Mouse (Mus musculus): ENCODE data around the gene Cacna1g. TPM values are rescaled to one million over a fixed set of nuclear protein-coding genes. Genes with fewer than 3 reads are reported as not detected.

Cacna1g gene
- not detected for polyA plus RNA-seq (2017; shearing (Covaris generic))

DNA sequence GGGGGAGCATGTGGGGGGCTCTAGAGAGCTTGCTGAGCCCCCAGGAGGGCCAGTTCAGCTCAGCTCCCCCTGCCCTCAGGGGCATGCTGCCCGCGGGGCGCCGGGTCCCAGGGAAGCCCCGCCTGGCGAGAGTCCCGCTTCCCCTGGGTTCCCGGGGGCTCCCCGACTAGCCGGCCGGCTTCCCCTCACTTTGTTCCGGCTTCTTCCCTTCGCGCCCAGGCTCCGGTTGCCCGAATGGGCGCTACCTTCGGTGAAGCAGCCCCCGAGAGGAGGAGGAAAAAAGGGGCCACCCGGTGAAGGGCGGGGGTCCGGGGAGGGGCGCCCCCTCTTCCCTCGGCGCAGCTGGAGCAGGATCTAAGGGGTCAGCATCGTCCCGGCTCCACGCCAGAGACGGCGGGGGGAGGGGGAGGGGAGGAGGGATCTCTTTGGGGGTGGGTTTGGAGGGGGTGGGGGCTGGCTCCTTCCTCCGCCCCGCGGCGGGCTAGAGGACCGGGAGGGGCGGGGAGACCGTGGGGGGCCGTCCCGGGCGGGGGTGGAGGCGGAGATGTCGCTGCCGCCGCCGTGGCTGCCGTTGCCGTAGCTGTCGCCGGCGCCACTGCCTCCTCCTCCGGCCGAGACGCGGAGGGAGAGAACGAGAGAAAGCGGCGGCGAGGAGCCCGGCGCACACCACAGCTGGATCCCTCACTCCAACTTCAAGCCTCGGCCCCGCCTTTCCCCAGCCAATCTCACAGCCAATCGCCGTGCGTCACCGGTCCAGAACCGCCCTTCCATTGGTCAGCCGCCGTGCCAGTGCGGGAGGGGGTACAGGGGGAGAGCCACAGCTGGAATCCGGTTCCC is at the start of gene Cacna1g:
Gene Cacna1g (minus strand): TSS at position 492 of the 837 bp plus-strand sequence.

DNA sequence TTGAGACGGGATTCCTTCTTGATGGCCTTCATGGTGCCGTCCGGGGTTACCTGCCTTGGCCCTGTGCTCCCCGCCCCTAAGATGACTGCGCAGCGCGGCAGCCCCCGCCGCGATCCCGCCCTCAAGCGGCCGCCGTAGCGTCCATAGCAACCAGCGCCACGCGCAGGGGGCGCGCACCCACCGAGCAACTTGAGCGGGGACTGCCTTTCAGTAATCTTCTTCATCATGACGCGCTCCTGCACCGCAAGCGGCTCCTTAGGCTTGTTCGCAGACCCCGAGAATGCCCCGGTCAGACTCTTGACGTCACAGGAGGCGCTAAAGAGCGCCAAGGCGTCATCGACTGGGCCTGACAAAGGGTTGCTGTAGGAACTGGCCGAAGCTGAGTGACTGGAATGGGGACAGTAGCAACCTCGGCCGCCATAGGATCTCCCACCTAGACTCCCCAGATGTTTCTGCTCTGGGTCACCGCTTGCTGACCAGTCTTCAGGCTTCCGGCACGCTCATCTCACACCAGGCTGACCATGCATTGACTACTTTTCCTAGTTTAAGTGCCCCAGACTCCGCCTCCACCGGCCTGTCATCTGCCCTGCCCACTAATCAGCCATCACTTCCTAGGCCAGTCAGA is 47.3 kb upstream of the Cacna1g start, which contains the start of gene Mycbpap:
Gene Mycbpap (minus strand): TSS at position 524 of the 625 bp plus-strand sequence.

DNA sequence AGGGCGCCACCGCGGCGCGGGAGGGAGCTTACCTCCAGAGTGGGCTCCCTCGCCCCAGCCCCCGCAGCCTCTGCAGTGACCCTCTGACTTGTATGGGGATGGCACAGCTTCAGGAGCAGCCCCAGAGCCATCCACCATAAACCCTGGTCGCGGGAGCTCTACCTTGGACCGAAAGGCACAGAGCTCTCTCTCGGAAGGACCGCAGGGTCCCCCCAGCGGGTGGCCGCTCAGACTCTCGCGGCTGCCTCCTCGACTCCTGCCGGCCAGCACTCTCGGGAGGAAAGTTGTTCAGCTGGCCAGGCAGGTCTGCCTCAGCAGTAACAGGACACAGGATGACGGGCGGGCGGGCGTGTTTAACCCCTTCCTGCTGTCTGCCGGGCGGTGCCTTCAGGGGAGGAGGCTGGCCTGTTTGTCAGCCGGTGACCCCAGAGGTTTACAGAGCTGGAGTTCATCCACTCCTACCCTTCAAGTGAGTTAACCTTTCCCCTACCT is 25.7 kb upstream of the Cacna1g start, which contains the start of gene Epn3:
Gene Epn3 (minus strand): TSS at position 314 of the 492 bp plus-strand sequence.

DNA sequence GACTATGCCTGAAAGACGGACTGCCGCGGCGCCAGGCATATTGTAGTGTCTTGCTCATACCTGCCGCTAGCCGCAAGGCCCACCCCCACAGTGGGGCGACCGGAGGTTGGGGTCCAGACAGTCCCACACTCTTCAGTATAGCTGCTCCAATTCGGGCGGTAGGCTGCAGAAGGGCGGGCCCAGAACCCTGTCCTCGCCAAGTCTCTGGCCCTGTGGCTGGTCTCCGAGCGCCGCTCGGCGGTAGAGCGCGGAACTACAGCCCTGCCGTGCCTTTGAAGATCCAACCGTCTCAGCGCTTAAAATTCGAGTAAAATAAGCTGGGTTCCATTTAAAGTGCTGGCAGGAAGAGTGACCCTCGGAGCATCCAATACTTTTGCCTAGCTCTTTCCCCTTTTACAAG is 12.0 kb upstream of the Cacna1g start, which contains the start of gene Spata20:
Gene Spata20 (minus strand): TSS at position 179 of the 400 bp plus-strand sequence.

DNA sequence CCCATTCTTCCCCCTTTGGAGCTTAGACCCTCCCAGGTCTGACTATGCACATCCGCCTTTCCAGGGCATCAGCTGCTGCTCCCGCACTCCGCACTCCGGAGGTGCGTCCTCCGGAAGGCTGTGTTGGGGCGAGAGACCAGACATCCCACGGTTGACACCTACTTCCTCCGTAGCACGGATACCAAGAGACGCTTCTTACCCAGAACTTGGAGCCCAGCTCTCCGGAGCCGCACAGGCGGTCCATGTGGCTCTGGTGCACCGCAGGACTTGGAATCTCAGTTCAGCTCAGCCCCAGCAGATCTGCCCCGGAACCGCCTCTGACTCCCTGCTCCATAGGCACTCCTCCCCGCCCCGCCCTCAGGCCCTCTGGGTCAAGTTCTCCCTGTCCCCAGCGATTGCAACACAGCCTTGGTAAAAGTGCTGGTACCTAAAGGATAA is 81.3 kb downstream of the Cacna1g start, which contains the start of gene Abcc3:
Gene Abcc3 (minus strand): TSS at position 326 of the 438 bp plus-strand sequence.

Other genes with a start within 250 kb of the Cacna1g start
- 2.6 TPM for gene Wfikkn2, start 228.2 kb downstream of the Cacna1g start, polyA plus RNA-seq (2017; shearing (Covaris generic))
- gene Gm21885, start 192.3 kb downstream of the Cacna1g start, polyA plus RNA-seq (2017; shearing (Covaris generic)): not detected
- 70.6 TPM for gene Luc7l3, start 152.2 kb downstream of the Cacna1g start, polyA plus RNA-seq (2017; shearing (Covaris generic))
- gene Ankrd40, start 146.2 kb downstream of the Cacna1g start, polyA plus RNA-seq (2017; shearing (Covaris generic)): 44.5 TPM
- 2.5 TPM for gene Abcc3, start 81.2 kb downstream of the Cacna1g start, polyA plus RNA-seq (2017; shearing (Covaris generic))
- not detected for gene Spata20, start 12.0 kb upstream of the Cacna1g start, polyA plus RNA-seq (2017; shearing (Covaris generic))
- not detected for gene Epn3, start 25.8 kb upstream of the Cacna1g start, polyA plus RNA-seq (2017; shearing (Covaris generic))
- gene Mycbpap, start 47.5 kb upstream of the Cacna1g start, polyA plus RNA-seq (2017; shearing (Covaris generic)): not detected
- gene Rsad1, start 75.1 kb upstream of the Cacna1g start, polyA plus RNA-seq (2017; shearing (Covaris generic)): 2.2 TPM
- gene Chad, start 90.8 kb upstream of the Cacna1g start, polyA plus RNA-seq (2017; shearing (Covaris generic)): not detected
- gene Acsf2, start 127.7 kb upstream of the Cacna1g start, polyA plus RNA-seq (2017; shearing (Covaris generic)): 5.2 TPM
- gene Lrrc59, start 155.6 kb upstream of the Cacna1g start, polyA plus RNA-seq (2017; shearing (Covaris generic)): 67.0 TPM
- 25.6 TPM for gene Mrpl27, start 179.6 kb upstream of the Cacna1g start, polyA plus RNA-seq (2017; shearing (Covaris generic))
- gene Eme1, start 179.8 kb upstream of the Cacna1g start, polyA plus RNA-seq (2017; shearing (Covaris generic)): 0.60 TPM
- gene Xylt2, start 203.3 kb upstream of the Cacna1g start, polyA plus RNA-seq (2017; shearing (Covaris generic)): 51.3 TPM
- not detected for gene Gm11541, start 230.3 kb upstream of the Cacna1g start, polyA plus RNA-seq (2017; shearing (Covaris generic))

All from effector memory CD4-positive, alpha-beta T cell, adult 5 months (primary cell).